Mouse (Mus musculus) liver, embryonic 15.5 days (tissue): ENCODE data around the gene Tbc1d9b. TPM values are rescaled to one million over a fixed set of nuclear protein-coding genes. Genes with fewer than 3 reads are reported as not detected.

ENCODE experiments used
- ATAC-seq: fragments of 200-750 bp; cut with Nextera tagmentation; 2 replicates; pipeline ENCODE4 v1.8.0; 2017; ENCODE audit warnings: moderate number of reproducible peaks, mild to moderate bottlenecking, moderate library complexity; ENCODE audit not compliant: insufficient read depth
- H3K27ac ChIP-seq: fragments of 300-500 bp; sonication (generic); replicated peaks from 2 replicates; pipeline ENCODE4 v1.5.1; 2015; ENCODE audit warnings: mild to moderate bottlenecking, inconsistent platforms
- H3K27me3 ChIP-seq: fragments of 300-500 bp; sonication (generic); 2 replicates; pipeline ENCODE4 v1.6.1; 2015; ENCODE audit warnings: mild to moderate bottlenecking, inconsistent platforms
- H3K36me3 ChIP-seq: fragments of 300-500 bp; sonication (generic); replicated peaks from 2 replicates; pipeline ENCODE4 v1.6.1; 2015; ENCODE audit warnings: moderate library complexity, mild to moderate bottlenecking, inconsistent platforms
- H3K4me1 ChIP-seq: fragments of 300-500 bp; sonication (generic); replicated peaks from 2 replicates; pipeline ENCODE4 v1.6.1; 2015; ENCODE audit warnings: inconsistent platforms
- H3K4me2 ChIP-seq: fragments of 300-500 bp; sonication (generic); 2 replicates; pipeline ENCODE4 v1.6.1; 2015; ENCODE audit warnings: moderate library complexity, mild to moderate bottlenecking, inconsistent platforms
- H3K4me3 ChIP-seq: fragments of 300-500 bp; sonication (generic); replicated peaks from 2 replicates; pipeline ENCODE4 v1.5.1; 2015; ENCODE audit warnings: mild to moderate bottlenecking, inconsistent platforms
- H3K9ac ChIP-seq: fragments of 300-500 bp; sonication (generic); 2 replicates; pipeline ENCODE4 v1.6.1; 2015; ENCODE audit warnings: moderate library complexity, mild to moderate bottlenecking, inconsistent platforms
- H3K9me3 ChIP-seq: fragments of 300-500 bp; sonication (generic); replicated peaks from 2 replicates; pipeline ENCODE4 v1.6.1; 2016; ENCODE audit warnings: inconsistent platforms
- WGBS: fragments of 180-500 bp; shearing (Covaris S2); methylation state at CpG from one replicate; pipeline ENCODE4 v1.1.7; 2015; ENCODE audit warnings: mixed read lengths; ENCODE audit not compliant: insufficient replicate concordance; 5-methylcytosine and 5-hydroxymethylcytosine counted together
- polyA plus RNA-seq: library from polyadenylated mRNA; unstranded; fragments of >200 nt; fragmentation: Nextera tagmentation; extraction: Ambion mirVana; gene quantifications from 2 replicates; pipeline ENCODE4 v1.2.1, GENCODE M21; 2015

Gene Tbc1d9b
- polyA plus RNA-seq, 1 experiment from 2014 or later = 11.7 TPM

DNA sequence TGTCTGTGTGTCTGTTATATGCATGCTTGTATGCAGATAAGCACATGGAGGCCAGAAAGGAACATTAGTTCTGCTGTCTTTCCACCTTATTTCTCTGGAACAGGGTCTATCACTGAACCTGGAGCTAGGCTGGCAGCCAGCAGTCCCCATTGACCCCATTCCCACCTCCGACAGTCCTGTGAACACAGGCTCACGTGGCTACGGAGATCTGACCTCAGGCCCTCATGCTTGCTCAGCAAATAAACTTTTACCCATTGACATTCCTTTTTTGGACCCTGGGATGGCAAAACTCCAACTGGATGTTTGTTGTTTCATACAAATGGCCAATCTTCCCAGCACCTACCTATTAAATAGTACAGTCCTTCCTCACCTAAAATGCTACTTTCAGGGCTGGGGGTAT, 45.2 kb downstream of the Tbc1d9b start:
- Histone ChIP-seq H3K4me2 (peak overlapping the region; percentile 79; the same call in 1 of the 2 replicates), H3K36me3 (peaks cover 12% of the 10 kb centered on the region), H3K4me1 (peaks cover 52% of the 10 kb centered on the region), H3K27ac (peak overlapping the region; percentile 58), H3K9me3 (no peaks in the 10 kb centered on the region), H3K27me3 (no peaks in the 10 kb centered on the region), H3K4me3 (no peak overlapping the region; the same call in 1 of the 2 replicates), H3K9ac (no peak overlapping the region)
- no peak for ATAC-seq
- 69% methylated on average over 3 of the region's 3 CpGs for WGBS

DNA sequence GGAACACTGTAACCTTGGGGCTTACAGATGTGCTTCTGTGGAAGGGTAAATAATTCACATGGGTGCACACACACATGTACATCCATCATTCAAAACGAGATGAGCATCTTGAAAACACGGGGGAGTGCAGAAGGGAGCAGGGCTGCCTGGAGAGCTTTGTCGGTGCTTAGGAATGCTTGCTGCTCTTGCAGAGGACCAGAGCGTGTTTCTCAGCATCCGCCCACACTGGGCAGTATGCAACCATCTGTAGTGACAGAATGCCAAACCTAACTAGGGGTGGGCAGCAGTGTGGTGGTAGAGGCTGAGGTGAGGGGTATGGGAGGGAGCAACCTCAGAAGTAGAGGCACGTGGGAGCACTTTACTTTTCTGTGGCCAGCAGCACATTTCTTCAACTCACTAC, 45.9 kb downstream of the Tbc1d9b start:
- no peak for ATAC-seq
- peaks cover 8% of the 10 kb centered on the region for H3K36me3 ChIP-seq
- H3K4me3 ChIP-seq = no peak overlapping the region
- no peaks in the 10 kb centered on the region for H3K9me3 ChIP-seq
- 73% methylated on average over 6 of the region's 6 CpGs for WGBS
- H3K9ac ChIP-seq = no peak overlapping the region
- no peak overlapping the region for H3K27ac ChIP-seq
- H3K4me2 ChIP-seq = no peak overlapping the region
- H3K27me3 ChIP-seq = no peaks in the 10 kb centered on the region
- H3K4me1 ChIP-seq = peaks cover 52% of the 10 kb centered on the region

DNA sequence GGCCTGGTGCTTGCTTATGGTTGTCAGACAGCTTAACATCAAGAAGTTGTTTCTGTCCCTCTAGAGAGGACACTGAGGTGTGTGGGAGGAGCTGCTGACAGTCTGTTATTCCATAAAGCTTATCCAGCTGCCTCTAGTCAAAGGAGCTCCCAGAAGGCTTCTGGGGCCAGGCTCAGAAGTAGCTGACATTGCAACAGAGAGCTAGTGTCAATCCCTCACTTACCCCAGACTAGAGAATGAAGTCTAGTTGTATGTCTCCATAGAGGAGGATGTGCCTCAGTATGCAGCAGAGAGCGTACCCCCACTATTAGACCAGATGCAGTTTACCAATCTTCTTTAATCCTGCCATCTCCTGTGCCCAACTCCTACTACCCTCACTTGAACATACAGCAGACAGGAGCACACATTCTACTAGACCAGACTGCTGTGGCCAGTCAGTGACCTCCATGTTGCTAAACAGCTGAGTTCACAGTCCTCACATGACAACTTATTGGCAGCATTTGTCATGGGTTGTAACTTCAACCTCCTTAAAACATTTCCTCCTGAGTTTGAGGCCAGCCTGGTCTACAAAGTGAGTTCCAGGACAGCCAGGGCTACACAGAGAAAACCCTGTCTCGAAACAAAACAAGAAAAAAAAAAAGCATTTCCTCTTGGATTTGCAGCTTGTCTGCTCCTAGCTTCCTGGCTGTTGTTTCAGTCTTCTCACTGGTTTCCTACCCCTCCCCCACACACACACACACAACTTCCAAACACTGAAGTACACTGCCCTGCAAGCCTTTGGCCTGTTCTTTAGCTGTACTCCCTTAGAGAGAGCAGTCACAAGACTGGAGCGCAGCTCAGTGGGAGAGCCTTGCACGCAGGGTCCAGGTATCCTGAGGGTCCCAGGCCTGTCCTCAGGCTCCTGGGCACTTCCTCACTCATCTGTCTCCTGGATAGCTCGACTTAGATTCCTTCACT, 47.6 kb downstream of the Tbc1d9b start:
- Histone ChIP-seq H3K27me3 (no peaks in the 10 kb centered on the region), H3K36me3 (peaks cover 8% of the 10 kb centered on the region), H3K9ac (no peak overlapping the region), H3K27ac (no peak overlapping the region), H3K9me3 (no peaks in the 10 kb centered on the region), H3K4me1 (peaks cover 65% of the 10 kb centered on the region), H3K4me3 (no peak overlapping the region), H3K4me2 (no peak overlapping the region)
- 58% methylated on average over 5 of the region's 5 CpGs for WGBS
- ATAC-seq = no peak

DNA sequence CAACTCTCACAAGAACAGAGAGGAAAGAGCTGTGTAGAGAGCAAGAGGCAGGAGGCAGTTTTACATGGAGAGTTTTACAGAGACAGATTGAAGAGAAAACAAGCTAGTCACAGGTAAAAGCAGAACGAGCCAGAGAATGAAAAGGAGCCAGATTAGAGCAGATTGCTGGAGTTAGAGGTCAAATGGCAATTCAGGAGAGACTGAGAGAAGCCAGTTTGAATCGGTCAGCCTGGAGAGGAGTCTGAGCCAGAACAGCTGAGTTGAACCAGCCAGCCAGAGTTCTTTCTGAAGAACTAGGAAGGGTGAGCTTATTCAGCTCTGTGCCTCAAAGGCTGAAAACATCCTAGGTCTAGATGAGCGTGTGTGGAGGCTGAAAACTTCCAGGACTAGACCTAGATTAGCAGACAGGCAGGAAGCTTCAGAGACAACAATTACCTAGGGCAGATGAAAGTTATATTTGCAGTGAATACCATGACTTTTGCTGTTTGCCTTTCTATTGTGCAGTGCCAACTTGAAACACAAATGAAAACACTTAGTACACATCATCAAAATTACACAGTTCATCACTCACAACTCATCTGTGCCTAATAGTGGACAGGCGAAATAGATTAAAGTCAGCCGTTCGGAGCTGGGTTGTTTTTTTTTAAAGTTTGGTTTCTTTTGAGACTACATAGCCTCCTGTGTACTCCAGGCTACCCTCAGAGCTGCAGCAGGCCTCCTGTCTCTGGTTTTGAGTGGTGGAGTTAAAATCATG, 49.5 kb downstream of the Tbc1d9b start:
- H3K9me3 ChIP-seq = no peaks in the 10 kb centered on the region
- no peak overlapping the region for H3K27ac ChIP-seq
- ATAC-seq = no peak
- H3K4me3 ChIP-seq = no peak overlapping the region
- no peak overlapping the region for H3K4me2 ChIP-seq
- peaks cover 65% of the 10 kb centered on the region for H3K4me1 ChIP-seq
- H3K36me3 ChIP-seq = peaks cover 8% of the 10 kb centered on the region
- H3K9ac ChIP-seq = no peak overlapping the region
- no peaks in the 10 kb centered on the region for H3K27me3 ChIP-seq
- 68% methylated on average over 6 of the region's 6 CpGs for WGBS

DNA sequence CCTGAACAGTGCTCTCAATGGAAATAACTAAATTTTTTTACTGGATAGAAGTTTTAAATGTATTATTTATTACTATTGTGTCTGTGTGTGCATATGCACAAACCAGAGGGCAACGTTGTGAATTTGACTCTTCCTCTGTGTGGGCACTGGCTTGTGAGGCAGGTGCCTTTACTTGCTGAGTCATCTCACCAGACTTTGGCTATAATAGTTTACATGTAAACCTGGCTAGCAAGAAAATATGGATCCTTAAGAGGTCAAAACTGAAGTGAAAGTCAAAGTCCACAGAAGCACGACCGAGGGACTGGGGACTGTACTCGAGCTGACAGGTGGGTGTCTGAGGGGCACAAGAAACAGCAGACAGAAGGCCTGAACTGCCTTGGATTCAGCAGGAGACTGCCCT, 51.5 kb downstream of the Tbc1d9b start:
- 67% methylated on average over 4 of the region's 4 CpGs for WGBS
- H3K9ac ChIP-seq = no peak overlapping the region
- no peaks in the 10 kb centered on the region for H3K27me3 ChIP-seq
- peaks cover 3% of the 10 kb centered on the region for H3K36me3 ChIP-seq
- no peak overlapping the region for H3K27ac ChIP-seq
- H3K4me1 ChIP-seq = peaks cover 54% of the 10 kb centered on the region
- no peak overlapping the region for H3K4me3 ChIP-seq
- no peak overlapping the region for H3K4me2 ChIP-seq
- H3K9me3 ChIP-seq = no peaks in the 10 kb centered on the region
- ATAC-seq = no peak

DNA sequence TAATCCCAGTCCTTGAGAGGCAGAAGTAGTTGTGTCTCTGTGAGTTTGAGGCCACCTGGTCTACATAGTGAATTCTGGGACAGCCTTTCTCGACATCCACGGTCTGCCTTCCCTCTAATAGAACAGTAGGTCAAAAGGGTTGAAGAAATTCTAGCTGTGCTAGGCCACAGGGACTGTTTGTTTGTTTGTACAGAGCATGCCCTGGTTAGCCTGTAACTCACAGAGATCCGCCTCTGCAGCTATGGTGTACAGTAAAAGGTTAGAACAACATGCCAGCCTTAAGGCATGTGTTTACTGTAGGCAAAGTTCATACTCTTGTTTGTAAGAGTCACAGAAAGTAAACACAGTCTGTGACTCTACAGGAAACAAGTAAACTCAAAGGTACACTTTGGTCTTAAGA, 53.6 kb downstream of the Tbc1d9b start:
- H3K27me3 ChIP-seq = no peaks in the 10 kb centered on the region
- 68% methylated on average over 3 of the region's 3 CpGs for WGBS
- H3K9ac ChIP-seq = no peak overlapping the region
- no peak overlapping the region for H3K4me3 ChIP-seq
- H3K36me3 ChIP-seq = peaks cover 3% of the 10 kb centered on the region; the same call in 1 of the 2 replicates
- peak; percentile 74 for ATAC-seq
- no peaks in the 10 kb centered on the region for H3K9me3 ChIP-seq
- peak overlapping the region; percentile 42; the same call in 1 of the 2 replicates for H3K27ac ChIP-seq
- H3K4me2 ChIP-seq = no peak overlapping the region
- H3K4me1 ChIP-seq = peaks cover 40% of the 10 kb centered on the region

DNA sequence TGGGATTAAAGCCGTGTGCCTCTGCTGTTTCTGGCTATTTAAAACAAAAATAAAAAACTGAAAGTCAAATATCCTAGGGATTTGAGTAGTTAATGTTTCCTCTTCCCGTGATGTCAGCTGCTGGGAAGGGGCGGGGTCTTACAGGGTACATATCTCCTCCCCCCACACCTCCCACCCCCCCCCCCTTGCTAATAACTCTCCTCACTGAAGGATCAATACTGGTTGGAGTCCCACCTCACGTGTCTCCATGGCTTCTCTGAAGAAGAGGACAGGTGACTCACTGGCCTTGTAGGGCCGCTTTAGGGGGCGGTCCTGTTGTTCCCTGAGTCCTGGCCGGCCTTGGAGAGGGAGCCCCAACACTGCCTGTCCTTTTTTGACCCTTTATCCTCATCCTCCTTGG, 57.5 kb downstream of the Tbc1d9b start:
- Histone ChIP-seq H3K4me2 (no peak overlapping the region), H3K4me1 (peaks cover 21% of the 10 kb centered on the region; the same call in 1 of the 2 replicates), H3K9ac (no peak overlapping the region), H3K27ac (no peak overlapping the region; the same call in none of the 2 replicates), H3K9me3 (no peaks in the 10 kb centered on the region), H3K27me3 (no peaks in the 10 kb centered on the region), H3K36me3 (no peaks in the 10 kb centered on the region), H3K4me3 (no peak overlapping the region)
- ATAC-seq = no peak; the same call in 1 of the 2 replicates
- 69% methylated on average over 7 of the region's 7 CpGs for WGBS

DNA sequence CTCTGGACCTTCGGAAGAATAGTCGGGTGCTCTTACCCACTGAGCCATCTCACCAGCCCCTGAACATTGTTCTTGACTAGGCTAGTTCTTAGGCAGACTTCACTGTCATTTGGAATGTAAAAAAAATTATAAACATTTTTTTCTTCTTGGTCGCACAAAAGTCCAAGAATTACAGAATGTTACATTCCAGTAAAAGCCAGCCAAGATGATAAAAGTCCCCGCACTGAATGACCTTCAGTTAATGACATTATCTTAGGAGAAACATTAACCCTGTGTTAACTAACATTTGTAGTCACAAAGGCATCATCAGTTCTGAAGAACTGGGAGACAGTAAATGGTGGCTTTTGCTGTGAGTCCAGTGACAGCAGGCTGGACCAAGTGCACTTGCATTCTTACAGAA, 59.2 kb downstream of the Tbc1d9b start:
- H3K4me3 ChIP-seq = no peak overlapping the region
- 58% methylated on average over 4 of the region's 4 CpGs for WGBS
- no peak for ATAC-seq

DNA sequence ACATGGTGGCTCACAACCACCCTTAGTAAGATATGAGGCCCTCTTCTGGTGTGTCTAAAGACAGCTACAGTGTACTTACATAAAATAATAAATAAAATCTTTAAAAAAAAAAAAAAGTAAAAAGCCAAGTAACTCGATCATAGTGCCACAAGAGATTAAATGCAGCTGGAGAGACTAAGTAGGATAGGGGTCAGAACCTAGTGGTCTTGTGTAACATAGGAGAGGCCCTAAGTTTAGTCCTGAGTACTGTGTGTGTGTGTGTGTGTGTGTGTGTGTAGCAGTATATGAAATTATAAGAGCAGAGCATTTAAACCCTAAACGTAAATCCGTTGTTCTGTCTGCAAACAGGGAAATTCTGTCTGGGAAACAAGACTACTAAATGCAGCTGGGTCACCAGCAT, 61.1 kb downstream of the Tbc1d9b start:
- no peaks in the 10 kb centered on the region for H3K9me3 ChIP-seq
- no peak for ATAC-seq

More for the DNA sequence above, 59.2 kb downstream of the Tbc1d9b start:
- Histone ChIP-seq H3K9ac (no peak overlapping the region), H3K27me3 (no peaks in the 10 kb centered on the region), H3K4me2 (no peak overlapping the region), H3K9me3 (no peaks in the 10 kb centered on the region), H3K36me3 (no peaks in the 10 kb centered on the region), H3K27ac (no peak overlapping the region), H3K4me1 (0 out of 2 replicates have a peak, but pooled peaks cover 17% of the 10 kb centered on the region)

DNA sequence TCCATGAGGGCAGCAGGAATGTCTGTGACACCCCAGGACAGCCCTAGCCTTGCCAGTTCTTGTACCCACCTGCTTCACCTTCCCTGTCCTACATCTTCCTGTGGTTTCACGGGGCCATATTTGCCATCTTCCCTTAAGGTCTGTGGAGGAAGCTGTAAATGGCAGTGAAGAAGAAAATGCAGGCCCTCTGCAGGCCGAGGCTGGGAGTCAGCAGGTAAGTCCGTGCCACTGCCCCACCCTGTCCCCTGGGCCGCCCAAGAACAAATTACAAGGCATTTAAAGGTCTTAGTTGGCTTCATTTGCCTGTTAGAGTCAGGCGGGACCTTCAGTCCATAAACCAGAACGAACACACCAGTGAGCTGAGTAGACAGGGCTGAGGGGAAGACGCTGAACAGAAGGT, 62.9 kb downstream of the Tbc1d9b start:
- WGBS = 68% methylated on average over 7 of the region's 7 CpGs
- no peak overlapping the region for H3K4me2 ChIP-seq
- H3K27me3 ChIP-seq = no peaks in the 10 kb centered on the region
- 0 out of 2 replicates have a peak, but pooled peaks cover 10% of the 10 kb centered on the region for H3K4me1 ChIP-seq
- no peaks in the 10 kb centered on the region for H3K9me3 ChIP-seq
- ATAC-seq = no peak
- H3K36me3 ChIP-seq = peaks cover 22% of the 10 kb centered on the region
- no peak overlapping the region for H3K4me3 ChIP-seq
- no peak overlapping the region for H3K27ac ChIP-seq
- no peak overlapping the region for H3K9ac ChIP-seq

More for the DNA sequence above, 61.1 kb downstream of the Tbc1d9b start:
- no peak overlapping the region for H3K4me2 ChIP-seq
- H3K9ac ChIP-seq = no peak overlapping the region
- no peak overlapping the region for H3K27ac ChIP-seq
- WGBS = 84% methylated on average over 3 of the region's 3 CpGs
- no peak overlapping the region for H3K4me3 ChIP-seq
- peaks cover 6% of the 10 kb centered on the region; the same call in 1 of the 2 replicates for H3K36me3 ChIP-seq
- 0 out of 2 replicates have a peak, but pooled peaks cover 13% of the 10 kb centered on the region for H3K4me1 ChIP-seq
- no peaks in the 10 kb centered on the region for H3K27me3 ChIP-seq

DNA sequence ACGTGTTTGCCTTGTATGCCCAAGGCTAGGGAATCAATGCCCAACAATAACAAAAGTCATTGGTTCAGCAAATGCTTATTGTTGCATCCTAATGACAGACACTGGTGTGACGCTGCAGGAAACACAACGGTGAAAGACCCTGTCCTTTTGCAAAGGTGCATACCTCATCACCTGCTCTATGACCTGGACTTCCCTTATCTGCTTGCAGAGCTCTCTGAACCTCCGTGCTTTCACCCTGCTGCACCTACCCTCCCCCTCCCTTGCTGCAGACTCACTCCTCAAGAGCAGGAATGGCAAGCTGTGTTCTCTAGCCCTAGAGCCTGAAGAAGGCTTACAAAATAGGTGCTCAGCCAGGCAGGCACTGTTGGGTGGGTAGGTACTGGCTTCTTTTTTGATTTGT, 63.6 kb downstream of the Tbc1d9b start:
- Histone ChIP-seq H3K4me1 (0 out of 2 replicates have a peak, but pooled peaks cover 10% of the 10 kb centered on the region), H3K27me3 (no peaks in the 10 kb centered on the region), H3K4me2 (no peak overlapping the region), H3K9ac (no peak overlapping the region), H3K36me3 (peaks cover 29% of the 10 kb centered on the region), H3K27ac (no peak overlapping the region), H3K4me3 (no peak overlapping the region), H3K9me3 (no peaks in the 10 kb centered on the region)
- 57% methylated on average over 4 of the region's 4 CpGs for WGBS
- no peak for ATAC-seq
